Mouse (Mus musculus): ENCODE data around the gene Slc24a2.

DNA sequence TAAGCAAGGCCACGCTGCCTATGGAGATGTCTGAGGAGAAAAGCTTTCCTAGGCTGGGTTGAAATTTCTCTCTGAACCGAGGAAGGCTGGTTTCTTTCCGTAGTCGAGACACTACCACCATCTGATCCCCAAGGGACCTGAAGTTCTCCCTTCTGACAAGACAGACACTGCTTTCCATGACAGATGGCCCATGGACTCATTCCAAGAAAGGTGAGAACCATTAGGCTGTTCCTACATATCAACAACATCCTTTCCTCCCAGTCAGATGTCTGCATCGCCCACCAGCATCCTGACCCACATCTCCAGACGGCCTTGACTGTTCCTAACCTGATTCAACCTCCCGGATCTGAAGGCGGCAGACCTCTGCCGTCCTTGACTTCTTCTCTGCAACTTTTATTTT is 187.0 kb downstream of the Slc24a2 start:
- TF ChIP-seq GATA1 (IDR thresholded peaks at IDR 0.05; ENCODE audit: low read length) (no peak), TAL1 (IDR thresholded peaks at IDR 0.05; ENCODE audit: low read length) (no peak)

All from erythroblast, embryonic 14.5 days (primary cell).